Mouse (Mus musculus) small intestine, adult 2 months (tissue): ENCODE data around the gene Fam118b.

Source experiments
- CTCF ChIP-seq: fragments of 200-500 bp; IDR thresholded peaks from 2 replicates; pipeline ENCODE4 v1.5.1; 2012; ENCODE audit warnings: low read depth, mild to moderate bottlenecking, control low read depth, inconsistent platforms, low read length, moderate library complexity, mixed read lengths; ENCODE audit not compliant: insufficient replicate concordance, insufficient read length; ENCODE audit errors: extremely low read depth
- POLR2A ChIP-seq: fragments of 200-500 bp; IDR thresholded peaks from 2 replicates; pipeline ENCODE4 v1.6.1; 2012; ENCODE audit warnings: low read depth, mild to moderate bottlenecking, control low read depth, inconsistent platforms, low read length, moderate library complexity

DNA sequence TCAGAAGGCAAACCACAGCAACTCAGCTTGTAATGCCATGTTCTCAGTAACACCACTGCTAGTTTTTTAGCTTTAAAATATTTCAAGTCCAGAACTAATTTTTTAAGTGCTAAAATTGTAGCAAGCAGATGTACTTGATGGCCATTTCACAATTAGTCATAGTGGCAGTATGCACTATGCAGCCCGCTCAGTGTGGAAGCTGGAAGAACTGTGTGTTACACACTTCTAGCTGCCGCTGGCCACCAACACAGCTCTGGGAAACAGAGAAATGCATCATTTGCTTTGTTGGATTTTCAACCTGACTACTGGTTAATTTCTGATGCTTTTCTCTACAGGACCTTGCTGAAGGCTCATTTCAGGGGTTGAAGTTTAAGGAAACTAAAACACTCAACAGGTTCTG lies 20.2 kb downstream of the Fam118b start:
- TF ChIP-seq CTCF (no peak), POLR2A (no peak)
